Mouse (Mus musculus): ENCODE results near the gene Olfr452. TPM values are rescaled to one million over a fixed set of nuclear protein-coding genes. Genes with fewer than 3 reads are reported as not detected.

The Olfr452 gene
- total RNA-seq (2021): not detected
- long read RNA-seq, experiment 1: 0 reads
- long read RNA-seq, experiment 2: 0 reads

GRCm38 (mm10) chr6:42784793-42785192 is at the start of gene Olfr452:
TSS of gene Olfr452 (plus strand) at chr6:42785093.
- intact Hi-C loops (cut with DNase I; ENCODE audit: low total_unique reads): no loop called here
- no peak for DNase-seq

DNA sequence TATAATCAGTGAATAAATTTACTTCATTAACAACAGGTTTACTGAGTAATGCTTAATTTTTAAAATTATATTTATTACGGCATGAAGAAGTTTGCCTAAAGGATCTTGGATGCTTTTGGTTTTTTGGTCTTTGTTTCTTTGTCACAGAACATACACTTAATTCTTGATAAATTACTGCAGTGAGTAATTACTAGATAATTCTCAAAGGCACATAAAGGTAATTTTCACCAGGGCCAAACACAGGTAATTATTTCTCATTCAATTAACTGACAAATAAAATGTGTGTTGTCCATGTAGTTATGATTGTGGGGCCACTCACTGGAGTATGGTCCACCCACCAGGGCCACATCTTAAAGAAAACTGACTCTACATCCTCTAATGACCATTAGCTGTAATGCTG is 45.8 kb upstream of the Olfr452 start, which contains the start of gene Olfr453:
Olfr453 (plus strand) TSS at position 301 of the 400 bp plus-strand sequence.
- DNase-seq: no peak
- intact Hi-C loops (cut with DNase I; ENCODE audit: low total_unique reads): no loop called here

DNA sequence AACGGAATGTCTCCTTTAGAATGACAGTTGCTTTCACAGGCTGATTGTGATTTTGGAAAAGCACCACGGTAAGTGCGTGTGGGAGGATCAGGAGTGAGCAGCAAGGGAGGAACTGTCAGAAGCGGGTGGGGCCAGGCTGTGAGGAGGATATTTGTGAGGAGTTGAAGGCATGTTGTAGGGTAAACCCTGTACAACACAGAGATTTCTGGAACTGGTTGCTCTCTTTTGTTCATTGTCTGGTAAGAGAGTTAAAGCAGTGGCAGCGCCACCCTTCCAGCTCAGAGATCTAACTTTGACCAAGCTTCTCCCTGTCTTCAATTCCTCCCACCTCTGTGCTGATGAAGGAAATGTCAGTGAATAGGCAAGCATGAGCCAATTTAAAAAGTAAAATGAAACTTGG is 42.6 kb upstream of the Olfr452 start:
- intact Hi-C loops (cut with DNase I; ENCODE audit: low total_unique reads): no loop called here
- no peak for DNase-seq

- DNase-seq: no peak
- intact Hi-C loops (cut with DNase I; ENCODE audit: low total_unique reads): no loop called here
Measured at GRCm38 (mm10) chr6:42747846-42748245, 37.0 kb upstream of the Olfr452 start.

DNA sequence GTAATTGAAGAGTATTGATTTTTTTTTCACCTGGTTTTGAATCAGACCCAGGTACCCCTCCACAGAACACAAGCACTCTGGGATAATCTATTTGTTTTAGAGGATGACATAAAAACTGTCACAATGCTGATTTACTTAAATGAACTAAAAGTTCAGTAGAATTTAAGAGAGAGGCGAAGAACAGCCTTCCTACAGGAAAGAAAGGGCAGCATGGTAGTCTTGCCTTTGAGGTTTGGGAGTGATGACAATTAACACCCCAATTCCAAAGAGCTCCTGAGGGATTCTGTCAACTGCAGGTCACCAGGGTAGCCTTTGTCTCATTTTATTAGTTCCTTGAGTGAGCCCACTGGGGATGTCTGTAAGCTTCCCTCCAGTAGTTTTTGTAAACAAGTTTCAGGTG is 28.8 kb upstream of the Olfr452 start, which contains the start of gene Olfr38:
Olfr38 (plus strand) TSS at position 301 of the 400 bp plus-strand sequence.
- DNase-seq: no peak
- intact Hi-C loops (cut with DNase I; ENCODE audit: low total_unique reads): no loop called here

DNA sequence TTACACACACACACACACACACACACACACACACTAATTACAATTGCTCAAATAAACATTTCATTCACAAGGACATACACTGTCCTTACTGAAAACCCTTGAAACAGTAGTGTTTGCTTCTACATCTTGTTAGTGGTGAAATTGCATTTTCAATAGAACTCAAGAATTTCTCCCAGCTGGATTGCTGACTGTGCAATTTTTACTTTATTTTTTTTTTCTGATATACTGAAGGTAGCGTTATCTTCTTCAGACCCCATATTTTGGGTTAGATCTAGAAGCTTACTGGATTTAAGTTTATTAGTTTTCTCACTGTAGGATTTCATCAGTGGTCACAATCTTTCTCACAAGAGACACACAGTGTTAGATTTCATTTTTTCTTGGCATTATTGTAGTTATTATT is 7.8 kb upstream of the Olfr452 start:
- DNase-seq: no peak
- intact Hi-C loops (cut with DNase I; ENCODE audit: low total_unique reads): no loop called here

- DNase-seq: no peak
- intact Hi-C loops (cut with DNase I; ENCODE audit: low total_unique reads): no loop called here
Measured at GRCm38 (mm10) chr6:42790247-42790948, 5.5 kb downstream of the Olfr452 start.

DNA sequence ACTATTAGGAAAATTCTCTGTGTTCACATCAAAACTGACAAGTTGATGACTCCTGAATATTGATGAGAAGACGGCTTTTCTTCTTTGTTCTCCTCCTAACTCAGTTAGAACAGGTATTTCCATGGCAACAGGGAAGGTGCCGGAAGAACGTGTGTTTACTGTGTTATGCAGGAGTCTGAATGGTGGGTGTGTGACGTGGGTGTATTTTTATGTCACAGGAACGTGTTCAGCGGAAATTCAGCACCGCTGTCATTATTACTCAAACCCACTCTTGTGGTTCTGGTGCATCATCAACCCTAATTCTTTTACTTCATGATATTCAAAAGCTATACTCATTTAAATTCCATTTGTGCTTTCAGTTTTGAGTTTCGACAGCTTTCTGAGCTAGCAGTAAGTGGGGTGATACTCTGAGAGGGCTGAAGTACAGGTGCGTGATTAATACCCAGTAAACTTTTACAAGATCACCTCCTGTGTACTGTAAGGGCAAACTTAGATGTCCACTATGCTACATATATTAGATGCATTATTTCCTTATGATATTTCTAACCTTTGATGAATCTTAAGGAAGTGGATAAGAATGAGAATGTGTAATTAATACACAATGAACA is 6.2 kb downstream of the Olfr452 start:
- intact Hi-C loops (cut with DNase I; ENCODE audit: low total_unique reads): no loop called here
- DNase-seq: no peak

- intact Hi-C loops (cut with DNase I; ENCODE audit: low total_unique reads): no loop called here
- no peak for DNase-seq
Measured at GRCm38 (mm10) chr6:42794982-42795381, 10.1 kb downstream of the Olfr452 start.

- intact Hi-C loops (cut with DNase I; ENCODE audit: low total_unique reads): no loop called here
- no peak for DNase-seq
Measured at GRCm38 (mm10) chr6:42811639-42812038, 26.7 kb downstream of the Olfr452 start, which contains the start of gene Olfr450. TSS of gene Olfr450 (plus strand) at chr6:42811939.

- no peak for DNase-seq
- intact Hi-C loops (cut with DNase I; ENCODE audit: low total_unique reads): no loop called here
Measured at GRCm38 (mm10) chr6:42834084-42834483, 49.2 kb downstream of the Olfr452 start, which contains the start of gene Olfr449. TSS of gene Olfr449 (plus strand) at chr6:42834384.

Other genes starting within 250 kb of the Olfr452 start
- gene Olfr455, start 237.5 kb upstream of the Olfr452 start, total RNA-seq (2021): not detected
- gene Tcaf3, start 187.4 kb upstream of the Olfr452 start, total RNA-seq (2021): not detected
- gene Tcaf2, start 139.8 kb upstream of the Olfr452 start, total RNA-seq (2021): 1 to 10 TPM; 4.4 to 4.6 TPM
- gene Tcaf1, start 75.0 kb upstream of the Olfr452 start, total RNA-seq (2021): 10 to 100 TPM; 11.2 to 15.0 TPM
- not detected for gene Olfr453, start 45.7 kb upstream of the Olfr452 start, total RNA-seq (2021)
- not detected for gene Olfr38, start 28.7 kb upstream of the Olfr452 start, total RNA-seq (2021)
- gene Olfr450, start 26.8 kb downstream of the Olfr452 start, total RNA-seq (2021): not detected
- gene Olfr449, start 49.3 kb downstream of the Olfr452 start, total RNA-seq (2021): not detected
- not detected for gene Olfr448, start 105.3 kb downstream of the Olfr452 start, total RNA-seq (2021)
- gene Olfr447, start 123.8 kb downstream of the Olfr452 start, total RNA-seq (2021): not detected
- gene Olfr446, start 136.3 kb downstream of the Olfr452 start, total RNA-seq (2021): not detected
- not detected for gene Olfr444, start 164.0 kb downstream of the Olfr452 start, total RNA-seq (2021)

All from gastrocnemius, postnatal 14 days (tissue).